Mouse (Mus musculus) brain, embryonic 14.5 days (tissue): ENCODE results near the gene Nme1. TPM values are rescaled to one million over a fixed set of nuclear protein-coding genes. Genes with fewer than 3 reads are reported as not detected.
A peak's percentile ranks its signal among the peaks of the same experiment; 100 is the strongest.
"Not testable (repeated sequence)": the region's sequence is repeated elsewhere in the genome, so short reads cannot be mapped to it uniquely, and the experiment has no call there.

Experiments
- DNase-seq: peaks from one replicate; pipeline ENCODE4 v3.0.0-alpha.2; 2011; ENCODE audit warnings: low read depth
- CTCF ChIP-seq: fragments of 200-500 bp; IDR thresholded peaks from 2 replicates; pipeline ENCODE4 v1.5.1; 2012; ENCODE audit warnings: inconsistent platforms, mild to moderate bottlenecking, moderate library complexity, borderline replicate concordance; ENCODE audit not compliant: insufficient read depth, insufficient read length; ENCODE audit errors: extremely low read depth
- POLR2A ChIP-seq: fragments of 200-500 bp; IDR thresholded peaks from 2 replicates; pipeline ENCODE4 v1.6.1; 2012; ENCODE audit warnings: mild to moderate bottlenecking, inconsistent platforms, borderline replicate concordance; ENCODE audit not compliant: poor library complexity, insufficient read depth, insufficient read length, severe bottlenecking; ENCODE audit errors: extremely low read depth
- polyA plus RNA-seq: library from polyadenylated mRNA; depleted of rRNA; stranded (reverse); fragments of >200 nt; gene quantifications from 2 replicates; pipeline ENCODE4 v1.2.3, GENCODE M21; 2012

Gene Nme1
- polyA plus RNA-seq, 1 experiment: 304 TPM

DNA sequence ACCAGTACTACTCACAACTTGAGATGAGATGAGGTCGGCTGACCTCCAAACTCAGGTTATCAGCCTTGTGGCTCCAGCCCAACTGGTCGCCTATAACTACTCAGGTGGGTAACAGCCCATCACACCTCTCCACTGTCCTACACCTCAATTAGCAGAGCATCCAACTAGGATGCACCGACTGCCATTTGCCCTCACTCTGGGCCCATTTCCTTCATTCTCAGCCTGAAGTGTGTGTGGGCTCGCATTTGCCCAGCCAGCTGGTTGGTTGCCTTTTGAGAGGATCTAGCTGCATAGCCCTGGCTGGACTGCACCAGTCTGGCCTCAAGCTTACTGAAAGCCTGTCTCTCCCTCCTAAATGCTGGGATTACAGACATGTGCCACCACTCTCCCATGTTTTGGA is 10.6 kb downstream of the Nme1 start:
- TF ChIP-seq POLR2A: no peak
- TF ChIP-seq CTCF: no peak
- no peak for DNase-seq

DNA sequence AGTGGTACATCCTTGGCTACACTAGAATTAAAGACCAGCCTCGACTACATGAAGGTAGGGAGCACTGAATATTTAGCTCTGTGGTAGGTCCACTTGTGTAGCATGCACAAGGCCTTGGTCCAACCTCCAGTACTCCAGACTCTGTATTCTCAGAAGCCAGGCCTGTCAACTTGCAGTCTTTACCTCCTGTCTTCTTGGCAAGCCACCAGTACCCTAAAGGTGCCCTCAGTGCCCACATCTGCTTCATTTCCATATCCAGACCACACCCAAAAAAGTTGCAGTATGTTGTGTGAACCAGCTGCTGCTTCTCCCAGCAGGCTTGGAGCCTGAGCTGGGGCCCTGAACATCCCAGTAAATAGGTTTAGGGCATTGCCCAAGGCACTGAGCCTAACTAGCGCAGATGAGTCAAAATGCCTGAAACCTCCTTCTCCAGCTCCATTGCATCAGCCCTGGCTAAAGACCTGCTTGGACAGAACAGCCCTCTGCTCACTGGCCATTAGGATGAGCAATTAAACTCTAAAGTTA is 11.2 kb downstream of the Nme1 start:
- no peak for DNase-seq
- TF ChIP-seq CTCF (no peak), POLR2A (no peak)

- no peak for TF ChIP-seq POLR2A
- no peak for TF ChIP-seq CTCF
- DNase-seq: no peak
Measured at GRCm38 (mm10) chr11:93956159-93956558, 12.2 kb downstream of the Nme1 start, which contains the start of gene Nme2. Gene Nme2 (minus strand): TSS chr11:93956259.

DNA sequence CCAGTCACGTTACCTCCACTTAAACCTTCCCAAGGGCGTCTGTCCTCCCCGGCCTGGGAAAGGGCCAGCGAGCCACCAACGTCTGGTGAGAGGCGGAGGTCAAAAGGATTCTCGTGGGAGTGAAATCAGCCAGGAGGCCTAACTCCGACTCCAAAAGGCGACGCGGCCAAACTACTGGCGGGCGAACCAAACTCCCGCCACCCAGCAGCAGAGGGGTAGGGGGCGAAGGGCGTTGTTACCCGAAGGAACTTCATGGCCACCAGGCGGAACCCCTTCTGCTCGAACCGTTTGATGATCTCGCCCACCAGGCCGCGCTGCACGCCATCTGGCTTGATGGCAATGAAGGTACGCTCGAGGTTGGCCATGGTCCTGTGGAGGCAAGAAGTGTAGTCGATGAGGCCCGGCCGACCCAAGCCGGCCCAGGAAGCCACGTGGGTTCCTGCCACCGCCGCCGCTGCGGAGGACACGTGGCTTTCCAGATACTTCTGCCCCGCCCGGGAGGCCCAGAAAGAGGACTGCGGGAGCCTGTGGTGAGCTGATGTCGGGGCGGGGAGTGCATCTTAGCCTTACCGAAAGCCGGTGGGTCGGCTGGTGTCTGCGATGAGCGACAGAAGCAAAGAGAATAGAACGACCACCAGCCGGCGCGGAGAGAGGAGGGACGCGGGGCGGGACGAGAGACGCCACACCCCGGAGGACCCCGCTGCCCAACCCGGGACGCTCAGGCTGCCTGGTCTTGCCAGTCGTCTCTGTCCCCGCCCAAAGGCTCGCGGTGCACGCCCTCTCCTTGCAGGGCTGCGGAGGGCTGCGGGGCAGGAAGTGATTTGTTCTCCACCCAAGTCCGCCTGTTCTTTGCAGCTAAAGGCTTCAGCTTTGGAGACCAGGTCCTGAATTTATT is 12.8 kb downstream of the Nme1 start:
- TF ChIP-seq POLR2A (peak; percentile 5; the same call in 1 of the 2 replicates), CTCF (no peak)
- peak; percentile 96 for DNase-seq

GRCm38 (mm10) chr11:93954738-93955255 is 13.5 kb downstream of the Nme1 start:
- peak; percentile 54 for DNase-seq
- no peak for TF ChIP-seq CTCF
- no peak for TF ChIP-seq POLR2A

- DNase-seq: no peak
- TF ChIP-seq POLR2A (no peak), CTCF (no peak)
Measured at GRCm38 (mm10) chr11:93952376-93952775, 15.9 kb downstream of the Nme1 start.

GRCm38 (mm10) chr11:93950045-93950444 is 18.3 kb downstream of the Nme1 start:
- DNase-seq: no peak
- TF ChIP-seq POLR2A (no peak), CTCF (no peak)

DNA sequence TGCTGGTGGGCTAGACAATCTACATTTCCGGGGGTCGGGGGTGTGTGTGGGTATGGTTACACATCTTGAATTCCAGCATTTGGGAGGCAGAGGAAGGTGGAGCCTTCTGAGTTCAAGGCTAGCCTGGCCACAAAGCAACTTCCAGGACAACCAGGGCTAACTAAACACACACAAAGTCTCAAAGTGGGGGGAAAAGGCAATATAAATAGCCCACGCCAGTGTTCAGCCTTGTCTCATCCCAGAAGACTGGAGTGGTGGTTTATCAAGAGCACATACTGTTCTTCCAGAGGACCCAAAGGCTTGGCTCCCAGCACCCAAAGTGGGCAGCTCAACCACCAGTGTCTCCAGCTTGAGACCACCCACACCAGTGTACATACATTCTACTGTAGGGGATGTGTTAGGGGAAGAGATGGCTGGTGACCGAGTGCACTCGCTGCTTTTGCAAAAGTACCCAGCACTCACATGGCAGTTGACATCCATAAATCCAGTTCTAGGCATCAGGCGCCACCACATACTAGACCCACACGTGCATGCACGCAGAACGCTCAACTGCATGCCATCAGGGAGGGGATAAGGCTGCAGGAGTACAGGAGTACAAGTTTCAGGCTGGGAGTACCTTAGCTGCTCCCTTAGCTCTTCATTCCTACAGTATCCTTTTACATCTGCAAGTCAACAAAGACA is 19.3 kb downstream of the Nme1 start:
- TF ChIP-seq POLR2A (no peak), CTCF (no peak)
- no peak for DNase-seq

- DNase-seq: no peak
- TF ChIP-seq CTCF: no peak
- no peak for TF ChIP-seq POLR2A
Measured at GRCm38 (mm10) chr11:93944986-93945385, 23.3 kb downstream of the Nme1 start.

DNA sequence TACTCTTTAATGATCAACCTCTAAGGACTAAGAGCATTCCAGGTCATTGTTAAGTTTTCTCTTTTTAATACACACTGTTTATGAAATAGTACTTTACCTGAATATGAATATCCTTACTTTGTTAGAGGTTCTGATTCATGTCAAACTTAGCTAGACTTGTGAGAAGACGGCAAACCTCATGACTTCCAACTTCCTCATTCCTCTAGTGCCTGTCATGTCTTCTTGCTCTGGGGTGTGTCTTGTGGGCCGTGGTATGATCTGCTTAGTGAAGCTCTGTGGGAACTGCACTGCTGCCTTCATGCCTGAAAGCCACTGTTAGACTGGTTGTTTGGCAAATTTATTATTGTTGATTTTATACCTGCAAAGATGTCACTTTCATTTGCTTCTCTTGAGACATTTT is 27.4 kb downstream of the Nme1 start:
- TF ChIP-seq CTCF (no peak), POLR2A (no peak)
- DNase-seq: no peak

DNA sequence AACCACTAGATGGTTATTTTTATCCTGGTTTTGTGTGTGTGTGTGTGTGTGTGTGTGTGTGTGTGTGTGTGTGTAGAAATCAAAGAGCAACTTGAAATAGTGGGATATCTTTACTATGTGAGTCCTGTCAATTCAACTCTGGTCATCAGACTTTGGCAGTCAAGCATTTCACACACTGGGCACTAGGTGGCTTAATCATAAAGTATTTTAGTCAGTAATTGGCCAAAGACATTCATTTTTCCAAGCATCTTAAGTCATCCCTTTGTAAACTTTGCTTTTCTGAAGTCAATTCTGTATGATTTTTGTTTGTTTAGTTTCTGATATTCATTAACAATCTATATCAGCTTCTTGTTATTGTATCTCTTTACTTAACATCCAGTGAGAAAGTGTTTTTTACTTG is 39.2 kb downstream of the Nme1 start:
- TF ChIP-seq POLR2A: no peak
- 0 out of 2 replicates have a peak, but pooled peaks have one; percentile 2 for TF ChIP-seq CTCF
- DNase-seq: no peak

DNA sequence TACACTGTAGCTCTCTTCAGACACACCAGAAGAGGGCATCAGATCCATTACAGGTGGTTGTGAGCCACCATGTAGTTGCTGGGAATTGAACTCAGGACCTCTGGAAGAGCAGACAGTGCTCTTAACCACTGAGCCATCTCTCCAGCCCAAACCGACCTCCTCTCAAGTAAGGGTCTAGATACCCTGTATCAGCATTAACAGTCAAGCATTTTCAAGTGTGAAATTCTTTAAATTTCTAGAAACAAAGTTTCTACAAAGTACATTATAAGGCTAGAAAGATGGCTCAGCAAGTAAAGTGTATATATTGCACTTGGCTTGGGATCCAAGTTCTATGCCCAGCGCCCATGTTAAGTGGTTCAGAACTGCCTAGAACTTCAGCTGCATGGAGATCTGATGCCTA is 53.3 kb downstream of the Nme1 start:
- DNase-seq: not testable (repeated sequence)
